Mouse (Mus musculus) heart, postnatal 0 days (tissue): ENCODE results near the gene Tefm.

Experiments used
- CTCF ChIP-seq: IDR thresholded peaks from 2 replicates; pipeline ENCODE4 v1.5.1; 2016; ENCODE audit warnings: antibody characterized with exemption, control low read depth, low read depth
- EP300 ChIP-seq: IDR thresholded peaks from 2 replicates; pipeline ENCODE4 v1.6.1; 2016; ENCODE audit warnings: antibody characterized with exemption, low read depth

DNA sequence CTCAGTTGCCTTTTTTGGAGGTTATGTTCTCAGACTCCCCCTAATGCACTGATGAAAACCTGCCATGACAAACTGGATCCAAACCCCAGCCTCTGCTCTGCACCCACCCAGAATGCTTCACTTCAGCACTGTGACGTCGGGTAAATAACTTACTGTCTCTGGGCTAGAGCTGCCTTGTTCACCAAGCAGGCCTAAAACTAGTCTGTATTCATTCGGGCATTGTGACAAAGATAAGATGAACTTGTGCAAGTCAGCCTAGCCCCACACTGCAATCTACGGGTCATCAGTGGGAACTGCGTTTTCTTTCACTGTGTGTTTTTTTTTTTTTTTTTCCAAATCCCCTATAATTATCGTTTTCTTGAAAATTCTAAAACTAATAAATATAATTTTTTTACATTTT is 5.8 kb upstream of the Tefm start:
- TF ChIP-seq CTCF (no peak), EP300 (no peak)
